Mouse (Mus musculus): ENCODE results near the gene Edil3. TPM values are rescaled to one million over a fixed set of nuclear protein-coding genes. Genes with fewer than 3 reads are reported as not detected.

Gene Edil3
- polyA plus RNA-seq, 1 experiment = 2.2 TPM

GRCm38 (mm10) chr13:89076212-89076611 is 254.9 kb downstream of the Edil3 start:
- Histone ChIP-seq H3K27ac (ENCODE audit: insufficient read depth, low read depth, low read length) (no peak overlapping the region), H3K4me1 (ENCODE audit: control insufficient read depth, insufficient read depth, low read length) (no peaks in the 10 kb centered on the region), H3K4me3 (ENCODE audit: insufficient read depth, low read length) (no peak overlapping the region)
- no peak for TF ChIP-seq CTCF (IDR thresholded peaks at IDR 0.05; ENCODE audit: low read depth, low read length)
- TF ChIP-seq POLR2A (IDR thresholded peaks at IDR 0.05; ENCODE audit: borderline replicate concordance, low read depth, low read length) = no peak

- TF ChIP-seq CTCF (IDR thresholded peaks at IDR 0.05; ENCODE audit: low read depth, low read length) (no peak), POLR2A (IDR thresholded peaks at IDR 0.05; ENCODE audit: borderline replicate concordance, low read depth, low read length) (no peak)
- Histone ChIP-seq H3K27ac (ENCODE audit: insufficient read depth, low read depth, low read length) (no peak overlapping the region), H3K4me1 (ENCODE audit: control insufficient read depth, insufficient read depth, low read length) (no peaks in the 10 kb centered on the region), H3K4me3 (ENCODE audit: insufficient read depth, low read length) (no peak overlapping the region)
Measured at GRCm38 (mm10) chr13:89105889-89106288, 284.6 kb downstream of the Edil3 start.

GRCm38 (mm10) chr13:89117551-89117950 is 296.3 kb downstream of the Edil3 start:
- Histone ChIP-seq H3K4me1 (ENCODE audit: control insufficient read depth, insufficient read depth, low read length) (no peaks in the 10 kb centered on the region), H3K4me3 (ENCODE audit: insufficient read depth, low read length) (no peak overlapping the region), H3K27ac (ENCODE audit: insufficient read depth, low read depth, low read length) (no peak overlapping the region)
- TF ChIP-seq POLR2A (IDR thresholded peaks at IDR 0.05; ENCODE audit: borderline replicate concordance, low read depth, low read length) (no peak), CTCF (IDR thresholded peaks at IDR 0.05; ENCODE audit: low read depth, low read length) (no peak)

- no peak for TF ChIP-seq POLR2A (IDR thresholded peaks at IDR 0.05; ENCODE audit: borderline replicate concordance, low read depth, low read length)
- H3K27ac ChIP-seq (ENCODE audit: insufficient read depth, low read depth, low read length) = no peak overlapping the region
- no peaks in the 10 kb centered on the region for H3K4me1 ChIP-seq (ENCODE audit: control insufficient read depth, insufficient read depth, low read length)
- H3K4me3 ChIP-seq (ENCODE audit: insufficient read depth, low read length) = no peak overlapping the region
Measured at GRCm38 (mm10) chr13:89119809-89120208, 298.5 kb downstream of the Edil3 start.

- no peak for TF ChIP-seq POLR2A (IDR thresholded peaks at IDR 0.05; ENCODE audit: borderline replicate concordance, low read depth, low read length)
- TF ChIP-seq CTCF (IDR thresholded peaks at IDR 0.05; ENCODE audit: low read depth, low read length) = no peak
- no peaks in the 10 kb centered on the region for H3K4me1 ChIP-seq (ENCODE audit: control insufficient read depth, insufficient read depth, low read length)
- H3K27ac ChIP-seq (ENCODE audit: insufficient read depth, low read depth, low read length) = no peak overlapping the region
- H3K4me3 ChIP-seq (ENCODE audit: insufficient read depth, low read length) = no peak overlapping the region
Measured at GRCm38 (mm10) chr13:89122511-89123253, 301.4 kb downstream of the Edil3 start.

- TF ChIP-seq CTCF (IDR thresholded peaks at IDR 0.05; ENCODE audit: low read depth, low read length) (no peak), POLR2A (IDR thresholded peaks at IDR 0.05; ENCODE audit: borderline replicate concordance, low read depth, low read length) (no peak)
- no peak overlapping the region for H3K4me3 ChIP-seq (ENCODE audit: insufficient read depth, low read length)
- H3K27ac ChIP-seq (ENCODE audit: insufficient read depth, low read depth, low read length) = no peak overlapping the region
- H3K4me1 ChIP-seq (ENCODE audit: control insufficient read depth, insufficient read depth, low read length) = no peaks in the 10 kb centered on the region
Measured at GRCm38 (mm10) chr13:89123396-89123795, 302.1 kb downstream of the Edil3 start.

GRCm38 (mm10) chr13:89146056-89146547 is 324.8 kb downstream of the Edil3 start:
- no peak overlapping the region for H3K27ac ChIP-seq (ENCODE audit: insufficient read depth, low read depth, low read length)
- H3K4me3 ChIP-seq (ENCODE audit: insufficient read depth, low read length) = no peak overlapping the region
- H3K4me1 ChIP-seq (ENCODE audit: control insufficient read depth, insufficient read depth, low read length) = no peaks in the 10 kb centered on the region
- no peak for TF ChIP-seq CTCF (IDR thresholded peaks at IDR 0.05; ENCODE audit: low read depth, low read length)
- no peak for TF ChIP-seq POLR2A (IDR thresholded peaks at IDR 0.05; ENCODE audit: borderline replicate concordance, low read depth, low read length)

GRCm38 (mm10) chr13:89151878-89152277 is 330.6 kb downstream of the Edil3 start:
- Histone ChIP-seq H3K27ac (ENCODE audit: insufficient read depth, low read depth, low read length) (no peak overlapping the region), H3K4me3 (ENCODE audit: insufficient read depth, low read length) (no peak overlapping the region), H3K4me1 (ENCODE audit: control insufficient read depth, insufficient read depth, low read length) (no peaks in the 10 kb centered on the region)
- TF ChIP-seq POLR2A (IDR thresholded peaks at IDR 0.05; ENCODE audit: borderline replicate concordance, low read depth, low read length) = no peak
- TF ChIP-seq CTCF (IDR thresholded peaks at IDR 0.05; ENCODE audit: low read depth, low read length) = no peak

GRCm38 (mm10) chr13:89167960-89168359 is 346.7 kb downstream of the Edil3 start:
- H3K4me3 ChIP-seq (ENCODE audit: insufficient read depth, low read length) = no peak overlapping the region
- no peak overlapping the region for H3K27ac ChIP-seq (ENCODE audit: insufficient read depth, low read depth, low read length)
- TF ChIP-seq POLR2A (IDR thresholded peaks at IDR 0.05; ENCODE audit: borderline replicate concordance, low read depth, low read length) = no peak
- H3K4me1 ChIP-seq (ENCODE audit: control insufficient read depth, insufficient read depth, low read length) = 0 out of 2 replicates have a peak, but pooled peaks cover 2% of the 10 kb centered on the region

GRCm38 (mm10) chr13:89170040-89170439 is 348.8 kb downstream of the Edil3 start:
- Histone ChIP-seq H3K27ac (ENCODE audit: insufficient read depth, low read depth, low read length) (no peak overlapping the region), H3K4me3 (ENCODE audit: insufficient read depth, low read length) (no peak overlapping the region), H3K4me1 (ENCODE audit: control insufficient read depth, insufficient read depth, low read length) (0 out of 2 replicates have a peak, but pooled peaks cover 2% of the 10 kb centered on the region)
- TF ChIP-seq CTCF (IDR thresholded peaks at IDR 0.05; ENCODE audit: low read depth, low read length) (no peak), POLR2A (IDR thresholded peaks at IDR 0.05; ENCODE audit: borderline replicate concordance, low read depth, low read length) (no peak)
